Mouse (Mus musculus): ENCODE results near the gene Tnfrsf13c. TPM values are rescaled to one million over a fixed set of nuclear protein-coding genes. Genes with fewer than 3 reads are reported as not detected.

The Tnfrsf13c gene
- total RNA-seq, 2 experiments from 2014 or later = not detected

- DNase-seq = peak; percentile 63
- intact Hi-C loops (cut with DNase I; ENCODE audit: low total_unique reads) = no loop called here
Observed at GRCm38 (mm10) chr15:82231591-82232378, 7.6 kb upstream of the Tnfrsf13c start.

GRCm38 (mm10) chr15:82231100-82231499 is 6.9 kb upstream of the Tnfrsf13c start:
- DNase-seq = no peak
- intact Hi-C loops (cut with DNase I; ENCODE audit: low total_unique reads) = no loop called here

GRCm38 (mm10) chr15:82230098-82230611 is 6.0 kb upstream of the Tnfrsf13c start:
- intact Hi-C loops (cut with DNase I; ENCODE audit: low total_unique reads) = no loop called here
- no peak for DNase-seq

GRCm38 (mm10) chr15:82229542-82230045 is 5.4 kb upstream of the Tnfrsf13c start:
- no peak for DNase-seq
- intact Hi-C loops (cut with DNase I; ENCODE audit: low total_unique reads) = no loop called here

GRCm38 (mm10) chr15:82225769-82226168 is 1.6 kb upstream of the Tnfrsf13c start:
- intact Hi-C loops (cut with DNase I; ENCODE audit: low total_unique reads) = no loop called here

GRCm38 (mm10) chr15:82224602-82225215 is 540 bp upstream of the Tnfrsf13c start:
- DNase-seq = no peak
- intact Hi-C loops (cut with DNase I; ENCODE audit: low total_unique reads) = no loop called here

More at GRCm38 (mm10) chr15:82225769-82226168, 1.6 kb upstream of the Tnfrsf13c start:
- DNase-seq = no peak

GRCm38 (mm10) chr15:82223251-82223650 is 918 bp downstream of the Tnfrsf13c start:
- DNase-seq = no peak

GRCm38 (mm10) chr15:82221104-82221860 is 2.9 kb downstream of the Tnfrsf13c start:
- DNase-seq = no peak
- intact Hi-C loops (cut with DNase I; ENCODE audit: low total_unique reads) = no loop called here

More at GRCm38 (mm10) chr15:82223251-82223650, 918 bp downstream of the Tnfrsf13c start:
- intact Hi-C loops (cut with DNase I; ENCODE audit: low total_unique reads) = no loop called here

GRCm38 (mm10) chr15:82220003-82220675 is 4.0 kb downstream of the Tnfrsf13c start:
- intact Hi-C loops (cut with DNase I; ENCODE audit: low total_unique reads) = no loop called here
- no peak for DNase-seq

- intact Hi-C loops (cut with DNase I; ENCODE audit: low total_unique reads) = no loop called here
- peak; percentile 17 for DNase-seq
Observed at GRCm38 (mm10) chr15:82218778-82219666, 5.1 kb downstream of the Tnfrsf13c start.

GRCm38 (mm10) chr15:82217980-82218379 is 6.2 kb downstream of the Tnfrsf13c start:
- intact Hi-C loops (cut with DNase I; ENCODE audit: low total_unique reads) = no loop called here
- peak; percentile 3 for DNase-seq

GRCm38 (mm10) chr15:82217039-82217438 is 7.1 kb downstream of the Tnfrsf13c start:
- peak; percentile 2 for DNase-seq

GRCm38 (mm10) chr15:82216142-82216827 is 7.9 kb downstream of the Tnfrsf13c start:
- intact Hi-C loops (cut with DNase I; ENCODE audit: low total_unique reads) = no loop called here
- peak; percentile 2 for DNase-seq

More at GRCm38 (mm10) chr15:82217039-82217438, 7.1 kb downstream of the Tnfrsf13c start:
- intact Hi-C loops (cut with DNase I; ENCODE audit: low total_unique reads) = no loop called here

- intact Hi-C loops (cut with DNase I; ENCODE audit: low total_unique reads) = no loop called here
- no peak for DNase-seq
Observed at GRCm38 (mm10) chr15:82215332-82216046, 8.7 kb downstream of the Tnfrsf13c start.

GRCm38 (mm10) chr15:82213222-82213621 is 10.9 kb downstream of the Tnfrsf13c start:
- DNase-seq = no peak

GRCm38 (mm10) chr15:82212752-82213063 is 11.5 kb downstream of the Tnfrsf13c start, which contains the start of gene Shisa8:
TSS of gene Shisa8 (minus strand) at chr15:82212815.
- intact Hi-C loops (cut with DNase I; ENCODE audit: low total_unique reads) = no loop called here
- no peak for DNase-seq

More at GRCm38 (mm10) chr15:82213222-82213621, 10.9 kb downstream of the Tnfrsf13c start:
- intact Hi-C loops (cut with DNase I; ENCODE audit: low total_unique reads) = no loop called here

All from gastrocnemius, postnatal 14 days (tissue).